Mouse (Mus musculus) gonadal fat pad, adult 2 months (tissue): ENCODE results near the gene Atp6v1g3. TPM values are rescaled to one million over a fixed set of nuclear protein-coding genes. Genes with fewer than 3 reads are reported as not detected.

Experiments used
- DNase-seq: peaks from one replicate; pipeline ENCODE4 v3.0.0-alpha.2; 2012; ENCODE audit warnings: low read depth
- polyA plus RNA-seq: library from polyadenylated mRNA; depleted of rRNA; stranded (reverse); fragments of >200 nt; gene quantifications from 2 replicates; pipeline ENCODE4 v1.2.3, GENCODE M21; 2012

The Atp6v1g3 gene
- polyA plus RNA-seq, 1 experiment: 3.8 TPM

GRCm38 (mm10) chr1:138289455-138290425, 16.2 kb downstream of the Atp6v1g3 start:
- DNase-seq: no peak

GRCm38 (mm10) chr1:138291463-138291862, 17.9 kb downstream of the Atp6v1g3 start:
- DNase-seq: no peak

- no peak for DNase-seq
These were observed 20.9 kb downstream of the Atp6v1g3 start for GRCm38 (mm10) chr1:138294487-138294886.

DNA sequence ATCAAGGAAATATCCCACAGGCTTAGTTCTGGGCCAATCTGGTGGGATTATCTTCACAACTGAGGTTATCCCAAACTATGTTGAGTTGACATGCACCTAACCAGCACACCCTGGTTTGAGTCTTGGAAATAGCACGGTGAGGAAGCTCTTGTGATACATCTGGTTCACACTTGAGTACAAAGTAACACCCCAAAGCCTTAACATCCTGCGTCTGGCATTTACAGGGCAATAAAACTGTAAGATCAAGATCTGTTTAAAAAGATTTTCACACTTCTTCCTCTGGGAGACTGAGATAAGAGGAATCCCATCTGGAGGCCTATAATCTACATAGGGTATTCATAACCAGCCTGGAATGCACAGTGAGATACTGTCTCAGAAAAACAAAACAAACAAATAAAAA, 24.6 kb downstream of the Atp6v1g3 start:
- DNase-seq: no peak

- DNase-seq: no peak
These were observed 26.0 kb downstream of the Atp6v1g3 start for GRCm38 (mm10) chr1:138299576-138299975.

GRCm38 (mm10) chr1:138301920-138302319, 28.4 kb downstream of the Atp6v1g3 start:
- DNase-seq: no peak

DNA sequence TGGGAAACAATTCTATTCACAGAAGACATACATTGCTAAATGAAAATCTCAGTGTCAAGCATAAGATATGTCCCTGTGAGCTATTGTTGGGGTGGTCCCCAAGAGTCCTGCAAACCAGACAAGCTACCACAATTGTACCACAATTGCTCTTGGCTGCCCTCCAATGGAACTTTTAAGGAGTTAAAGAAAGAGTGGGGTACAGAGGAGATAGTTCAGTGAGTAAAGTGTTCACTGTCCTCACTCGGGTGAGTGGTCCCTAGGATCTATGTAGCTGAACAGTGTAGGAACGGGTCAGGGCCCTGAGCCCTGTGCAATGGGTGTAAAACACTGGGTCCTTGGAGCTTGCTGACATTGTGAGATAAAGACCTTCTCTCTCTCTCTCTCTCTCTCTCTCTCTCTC, 29.2 kb downstream of the Atp6v1g3 start:
- no peak for DNase-seq

DNA sequence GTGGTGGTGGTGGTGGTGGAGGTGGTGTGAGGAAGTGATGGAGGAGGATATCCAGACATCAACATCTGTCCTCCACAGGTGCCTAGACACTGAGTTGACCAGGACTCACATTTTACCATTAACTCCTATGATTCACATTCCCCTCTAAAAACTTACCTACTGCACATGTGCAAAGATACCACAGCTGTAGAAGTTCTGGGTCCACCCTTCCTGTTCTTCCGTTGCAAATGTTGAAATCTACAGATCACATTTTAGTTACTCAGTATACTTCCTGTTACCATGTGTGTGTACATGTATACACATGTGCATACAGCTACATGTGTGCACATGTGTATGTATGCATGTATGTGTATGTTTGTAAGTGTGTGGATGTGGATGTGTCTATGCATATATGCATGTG, 29.8 kb downstream of the Atp6v1g3 start:
- DNase-seq: no peak

DNA sequence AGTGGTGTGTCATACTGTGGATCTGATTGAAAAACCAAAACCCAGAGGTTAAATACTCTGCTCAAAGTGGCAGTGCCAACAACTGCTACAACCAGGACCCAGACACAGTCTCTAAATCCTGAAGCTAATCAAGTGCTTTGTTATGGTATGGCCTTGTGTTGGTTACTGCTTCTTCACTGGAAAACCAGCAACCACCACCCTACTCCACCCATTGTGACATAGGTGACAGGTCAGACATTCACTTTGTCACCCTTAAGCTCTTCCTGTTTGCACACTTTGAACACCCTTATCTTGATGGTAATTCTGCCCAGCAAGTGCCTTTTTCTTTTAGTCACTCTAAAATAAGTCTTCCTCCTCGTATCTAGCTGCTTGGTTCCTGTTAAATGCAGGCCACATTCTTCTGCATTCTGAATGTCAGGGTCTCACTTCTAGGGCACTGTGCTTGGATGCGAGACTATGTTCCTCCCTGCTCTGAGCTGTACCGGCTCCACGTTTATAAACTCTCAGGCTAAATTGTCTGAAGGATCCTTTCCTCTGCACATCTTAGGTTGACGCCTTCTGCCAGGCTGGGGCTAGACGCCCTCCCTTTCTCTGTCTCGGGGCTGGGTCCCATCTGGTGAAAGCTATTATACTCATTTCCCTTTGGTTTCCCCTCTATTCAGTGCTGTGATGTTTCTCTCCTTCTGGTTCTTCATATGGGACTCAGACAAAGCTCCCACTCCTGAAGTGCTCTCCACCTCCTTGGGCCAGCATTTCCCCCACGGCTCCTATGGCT, 30.8 kb downstream of the Atp6v1g3 start:
- no peak for DNase-seq

DNA sequence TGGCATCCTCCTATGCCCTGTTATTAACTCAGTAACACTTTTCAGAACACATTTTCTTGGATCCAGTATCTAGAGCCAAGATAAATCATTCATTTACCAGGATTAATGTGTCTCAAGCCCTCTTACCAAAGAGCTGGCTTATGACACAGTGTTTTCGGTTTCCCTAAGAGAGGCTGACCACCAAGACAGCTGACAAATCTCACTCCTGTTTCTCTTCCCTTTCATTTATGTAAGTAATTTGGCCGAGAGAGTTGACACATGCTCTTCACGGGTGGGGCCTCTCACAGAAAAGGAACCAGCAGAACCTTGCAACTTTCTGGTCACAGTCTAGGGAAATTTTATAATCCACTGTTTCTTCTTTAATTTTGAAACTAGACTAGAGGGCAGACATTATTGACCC, 49.1 kb downstream of the Atp6v1g3 start:
- DNase-seq: no peak

DNA sequence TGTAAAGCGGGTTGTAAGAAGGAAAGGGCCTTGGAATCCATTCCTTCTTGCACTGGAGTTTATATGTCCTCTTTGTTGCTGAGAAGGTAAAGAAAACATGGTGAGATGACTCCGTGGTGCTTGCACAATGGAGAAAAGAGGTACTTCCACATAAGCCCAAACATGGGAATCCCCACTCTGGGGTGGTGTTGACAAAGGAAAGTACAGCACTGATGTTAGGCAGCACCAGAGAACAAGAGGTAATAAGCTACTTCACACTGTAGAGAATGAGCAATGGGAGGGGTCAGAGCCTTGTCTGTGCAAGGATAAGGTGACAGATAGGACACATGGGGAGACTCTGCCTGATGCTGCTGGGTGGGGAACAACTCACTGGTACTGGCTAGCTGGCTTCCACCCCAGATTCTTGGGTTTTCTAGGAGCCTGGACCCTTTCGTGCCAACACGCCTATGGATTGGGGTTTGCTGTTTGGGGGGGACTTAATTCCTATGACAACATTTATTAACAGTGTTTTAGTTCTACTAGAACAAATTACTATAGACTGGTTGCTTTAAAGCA, 49.6 kb downstream of the Atp6v1g3 start:
- no peak for DNase-seq

GRCm38 (mm10) chr1:138326091-138326490, 52.6 kb downstream of the Atp6v1g3 start:
- DNase-seq: no peak

GRCm38 (mm10) chr1:138326566-138326965, 53.0 kb downstream of the Atp6v1g3 start:
- DNase-seq: no peak

DNA sequence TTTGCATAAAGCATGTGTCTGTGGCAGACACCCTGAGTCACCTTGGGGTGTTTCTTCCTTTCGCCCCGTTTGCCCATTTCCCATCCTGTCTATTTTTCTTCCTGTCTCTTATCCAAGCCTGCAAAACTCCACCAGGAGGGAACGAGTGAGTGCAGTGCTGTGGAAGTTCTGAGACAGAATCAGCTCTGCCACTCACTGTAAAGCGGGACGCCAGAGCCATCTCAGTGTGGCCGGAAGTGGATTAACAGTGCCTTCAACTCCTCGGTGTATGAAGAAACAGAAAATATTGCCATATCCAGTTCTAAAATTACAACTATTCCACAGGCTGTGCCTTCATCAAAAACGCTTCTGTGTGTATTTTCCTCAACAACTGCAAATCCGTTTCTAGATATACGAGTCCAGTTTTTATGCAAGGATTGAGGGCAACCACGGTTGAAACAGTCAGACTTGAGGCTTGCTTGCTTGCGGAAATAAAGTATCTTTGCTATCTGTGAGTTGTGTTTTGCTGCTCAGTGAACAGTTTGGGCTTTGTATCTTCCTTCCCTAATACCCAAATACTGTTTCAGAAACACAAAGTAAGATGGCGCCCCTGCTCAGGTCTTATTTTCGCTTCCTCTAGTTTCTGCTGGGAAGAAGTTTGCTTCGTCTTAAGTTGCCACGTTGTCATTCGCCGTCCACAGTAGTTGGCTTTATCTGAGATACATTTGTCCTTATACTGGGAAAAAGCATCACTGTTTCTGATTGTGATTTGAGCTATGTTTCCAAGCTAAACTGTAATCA, 54.1 kb downstream of the Atp6v1g3 start:
- no peak for DNase-seq

- DNase-seq: no peak
These were observed 54.8 kb downstream of the Atp6v1g3 start for GRCm38 (mm10) chr1:138328320-138328719.

- no peak for DNase-seq
These were observed 57.0 kb downstream of the Atp6v1g3 start for GRCm38 (mm10) chr1:138330556-138330955.

- DNase-seq: no peak
These were observed 58.1 kb downstream of the Atp6v1g3 start for GRCm38 (mm10) chr1:138331596-138331995.

- no peak for DNase-seq
These were observed 61.2 kb downstream of the Atp6v1g3 start for GRCm38 (mm10) chr1:138334701-138335100.

DNA sequence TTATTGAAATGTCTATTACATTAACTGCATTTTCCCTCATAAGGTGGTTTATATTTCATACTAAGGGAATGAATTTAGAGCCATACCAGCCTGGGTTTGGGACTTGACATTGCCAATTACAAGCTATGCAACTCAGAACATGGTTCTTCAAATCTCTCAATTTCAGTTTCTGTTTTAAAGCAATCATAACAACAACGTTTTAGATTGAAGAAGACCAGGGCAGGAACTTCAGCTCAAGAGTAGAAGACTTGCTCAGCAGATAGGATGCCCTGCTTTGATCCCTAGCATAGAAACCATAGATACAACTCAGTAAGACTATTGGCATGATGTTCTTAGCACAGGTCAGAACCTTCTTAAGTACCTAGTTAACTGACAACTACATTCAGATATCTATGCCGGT, 63.9 kb downstream of the Atp6v1g3 start:
- DNase-seq: no peak
